Mouse (Mus musculus): ENCODE data around the gene Ica1l. TPM values are rescaled to one million over a fixed set of nuclear protein-coding genes. Genes with fewer than 3 reads are reported as not detected.

Ica1l gene
- polyA plus RNA-seq, 1 experiment = not detected

DNA sequence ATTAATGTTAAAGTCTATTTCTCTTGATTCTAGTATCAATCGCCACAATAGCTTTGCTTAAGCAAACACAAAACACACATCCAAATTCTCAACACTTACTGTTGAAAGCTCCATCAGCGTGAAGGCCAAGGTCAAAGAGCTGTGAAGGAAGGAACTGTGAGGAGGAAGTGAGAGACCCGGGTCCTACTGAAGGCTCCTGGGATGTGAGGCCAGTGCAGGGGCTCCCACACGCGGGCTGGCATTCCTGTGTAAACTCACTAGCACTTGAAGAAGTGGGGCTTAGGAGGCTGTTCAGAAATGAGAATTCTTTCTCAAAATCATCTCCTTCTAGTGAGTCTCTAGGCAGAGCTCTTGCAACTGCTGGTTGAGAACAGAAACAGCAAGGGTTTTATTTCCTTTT lies 45.6 kb downstream of the Ica1l start:
- WGBS = 26% methylated on average over 5 of the region's 5 CpGs
- Histone ChIP-seq H3K27ac (ENCODE audit: control insufficient read depth, insufficient read depth, low read depth, low read length, poor library complexity) (no peak overlapping the region), H3K4me1 (ENCODE audit: control insufficient read depth, insufficient read depth, low read length) (no peaks in the 10 kb centered on the region; the same call in 1 of the 2 replicates), H3K4me3 (replicated peaks; ENCODE audit: control insufficient read depth, low read depth, low read length) (no peak overlapping the region)
- TF ChIP-seq POLR2A (IDR thresholded peaks at IDR 0.05; ENCODE audit: borderline replicate concordance, control insufficient read depth, low read depth, low read length) = no peak

DNA sequence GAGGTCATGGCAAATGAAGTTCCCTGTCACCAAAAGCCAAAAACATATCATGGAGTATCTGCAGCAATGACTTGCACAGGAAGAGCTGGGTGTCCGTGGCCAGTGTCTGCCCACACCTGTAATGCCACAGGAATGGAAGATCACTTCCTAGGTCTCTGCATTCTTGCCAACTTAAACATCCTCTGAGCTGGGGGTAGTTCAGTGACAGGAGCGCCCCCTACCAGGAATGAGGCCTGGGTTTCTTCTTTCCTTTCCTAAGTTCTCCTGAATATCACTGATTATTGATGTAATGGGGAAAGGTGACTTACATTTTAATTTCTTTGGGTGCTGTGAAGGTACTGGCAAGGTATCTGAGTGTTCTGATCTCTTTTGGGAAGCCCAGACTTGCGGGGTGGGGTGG lies 47.3 kb downstream of the Ica1l start:
- H3K4me1 ChIP-seq (ENCODE audit: control insufficient read depth, insufficient read depth, low read length) = no peaks in the 10 kb centered on the region; the same call in 1 of the 2 replicates
- no peak overlapping the region for H3K4me3 ChIP-seq (replicated peaks; ENCODE audit: control insufficient read depth, low read depth, low read length)
- no peak for TF ChIP-seq POLR2A (IDR thresholded peaks at IDR 0.05; ENCODE audit: borderline replicate concordance, control insufficient read depth, low read depth, low read length)
- H3K27ac ChIP-seq (ENCODE audit: control insufficient read depth, insufficient read depth, low read depth, low read length, poor library complexity) = no peak overlapping the region
- WGBS = 57% methylated on average over 3 of the region's 3 CpGs

DNA sequence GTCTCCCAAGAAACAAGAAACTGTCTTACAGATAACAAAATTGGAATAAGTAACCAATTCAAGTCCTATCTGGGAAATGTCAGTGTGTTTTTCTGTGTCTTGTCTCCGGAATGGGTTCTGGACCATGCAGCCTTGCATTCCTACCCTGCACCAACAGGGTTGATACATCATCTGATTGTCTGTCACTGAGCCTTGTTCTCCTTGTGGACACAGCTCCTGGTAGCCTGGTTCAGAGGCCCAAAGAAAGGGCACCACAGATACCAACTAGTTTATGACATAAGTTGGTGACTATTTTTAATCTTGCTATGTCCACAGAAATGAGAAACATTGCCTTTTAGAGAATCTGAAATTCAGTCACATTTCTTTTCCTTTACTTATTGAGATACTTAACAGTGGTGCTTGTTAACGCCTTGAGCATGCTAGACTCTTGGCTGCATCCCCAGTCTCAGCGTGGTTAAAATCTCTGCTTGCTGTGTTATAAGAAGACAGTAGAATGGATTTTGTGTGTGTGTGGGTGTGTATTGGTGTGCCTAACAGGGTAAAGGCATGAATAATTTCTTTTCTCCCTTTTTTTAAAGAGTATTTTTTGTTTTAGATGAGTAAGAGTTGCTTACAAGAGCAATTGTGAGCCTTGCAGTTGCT lies 55.5 kb downstream of the Ica1l start:
- H3K27ac ChIP-seq (ENCODE audit: control insufficient read depth, insufficient read depth, low read depth, low read length, poor library complexity) = no peak overlapping the region
- WGBS = 79% methylated on average over 3 of the region's 3 CpGs
- no peaks in the 10 kb centered on the region for H3K4me1 ChIP-seq (ENCODE audit: control insufficient read depth, insufficient read depth, low read length)
- TF ChIP-seq POLR2A (IDR thresholded peaks at IDR 0.05; ENCODE audit: borderline replicate concordance, control insufficient read depth, low read depth, low read length) (no peak), CTCF (IDR thresholded peaks at IDR 0.05; ENCODE audit: control insufficient read depth, insufficient read depth, low read length) (no peak)
- H3K4me3 ChIP-seq (replicated peaks; ENCODE audit: control insufficient read depth, low read depth, low read length) = no peak overlapping the region

DNA sequence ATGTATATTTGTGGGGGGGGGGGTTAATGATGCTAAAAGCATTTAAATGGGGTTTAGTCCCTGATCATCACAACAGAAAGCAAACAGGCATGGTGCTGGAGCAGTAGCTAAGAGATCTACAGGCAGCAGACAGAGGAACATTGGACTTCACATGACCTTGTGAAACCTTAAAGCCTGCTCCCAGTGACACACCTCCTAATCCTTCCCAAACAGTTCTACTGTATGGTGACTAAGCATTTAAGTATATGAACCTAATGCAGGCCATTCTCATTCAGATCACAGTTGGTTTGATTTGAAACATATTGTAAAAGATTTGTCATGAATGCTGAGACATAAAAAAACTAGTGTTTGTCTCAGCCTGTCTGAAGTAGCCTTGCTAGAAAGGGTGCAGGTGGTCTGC lies 56.4 kb downstream of the Ica1l start:
- TF ChIP-seq CTCF (IDR thresholded peaks at IDR 0.05; ENCODE audit: control insufficient read depth, insufficient read depth, low read length) (no peak), POLR2A (IDR thresholded peaks at IDR 0.05; ENCODE audit: borderline replicate concordance, control insufficient read depth, low read depth, low read length) (no peak)
- no peak overlapping the region for H3K27ac ChIP-seq (ENCODE audit: control insufficient read depth, insufficient read depth, low read depth, low read length, poor library complexity)
- no peak overlapping the region for H3K4me3 ChIP-seq (replicated peaks; ENCODE audit: control insufficient read depth, low read depth, low read length)
- H3K4me1 ChIP-seq (ENCODE audit: control insufficient read depth, insufficient read depth, low read length) = no peaks in the 10 kb centered on the region

DNA sequence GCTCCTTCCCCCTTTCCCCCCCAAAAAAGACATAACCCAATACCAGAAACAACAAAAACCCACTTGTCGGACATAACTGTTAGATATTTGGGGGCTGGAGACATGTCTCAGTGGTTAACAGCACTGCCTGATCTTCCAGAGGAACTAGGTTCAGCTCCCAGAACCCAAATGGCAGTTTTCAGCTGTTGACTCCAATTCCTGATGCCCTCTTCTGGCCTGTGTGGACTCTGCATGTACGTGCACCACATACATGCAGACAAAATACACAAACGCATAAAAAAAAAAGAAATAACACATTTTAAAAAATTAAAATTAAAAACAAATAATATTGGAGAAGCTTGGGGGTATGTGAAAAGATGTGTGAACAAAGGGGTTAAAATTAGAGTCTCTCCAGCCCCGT lies 75.7 kb downstream of the Ica1l start:
- 84% methylated on average over 4 of the region's 4 CpGs for WGBS
- Histone ChIP-seq H3K27ac (ENCODE audit: control insufficient read depth, insufficient read depth, low read depth, low read length, poor library complexity) (no peak overlapping the region), H3K4me1 (ENCODE audit: control insufficient read depth, insufficient read depth, low read length) (no peaks in the 10 kb centered on the region), H3K4me3 (replicated peaks; ENCODE audit: control insufficient read depth, low read depth, low read length) (no peak overlapping the region)
- TF ChIP-seq CTCF (IDR thresholded peaks at IDR 0.05; ENCODE audit: control insufficient read depth, insufficient read depth, low read length) (peak; percentile 43), POLR2A (IDR thresholded peaks at IDR 0.05; ENCODE audit: borderline replicate concordance, control insufficient read depth, low read depth, low read length) (no peak)

DNA sequence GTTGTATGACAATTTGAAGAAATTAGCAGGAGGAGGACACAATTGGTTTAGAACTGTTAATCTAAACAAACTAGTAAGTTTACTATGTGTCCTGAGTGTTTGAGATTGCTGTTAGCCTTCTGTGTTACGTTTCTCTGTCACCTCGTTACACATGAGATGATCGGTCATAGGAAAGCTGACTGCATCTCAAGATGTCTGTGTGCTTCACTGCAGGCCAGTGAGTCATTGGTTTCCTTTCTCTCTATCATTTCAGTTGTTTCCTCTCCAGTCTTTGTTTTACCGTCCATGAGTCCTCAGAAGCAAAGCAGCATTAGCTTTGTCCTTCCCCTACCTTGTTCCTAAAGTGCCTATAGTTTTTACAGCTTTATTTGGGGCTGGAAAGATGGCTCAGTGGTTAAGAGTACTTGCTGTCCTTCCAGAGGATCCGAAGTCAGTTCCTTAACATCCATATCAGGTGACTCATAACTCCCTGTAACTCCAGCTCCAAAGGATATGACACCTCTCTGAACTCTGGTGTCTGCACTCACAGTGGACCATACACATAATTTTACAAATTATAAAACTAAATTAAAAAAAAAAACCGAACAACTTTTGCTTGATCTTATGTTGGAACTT lies 76.7 kb downstream of the Ica1l start:
- TF ChIP-seq CTCF (IDR thresholded peaks at IDR 0.05; ENCODE audit: control insufficient read depth, insufficient read depth, low read length) = no peak
- no peak for TF ChIP-seq POLR2A (IDR thresholded peaks at IDR 0.05; ENCODE audit: borderline replicate concordance, control insufficient read depth, low read depth, low read length)
- Histone ChIP-seq H3K4me3 (replicated peaks; ENCODE audit: control insufficient read depth, low read depth, low read length) (no peak overlapping the region), H3K27ac (ENCODE audit: control insufficient read depth, insufficient read depth, low read depth, low read length, poor library complexity) (no peak overlapping the region), H3K4me1 (ENCODE audit: control insufficient read depth, insufficient read depth, low read length) (no peaks in the 10 kb centered on the region)
- 78% methylated on average over 6 of the region's 6 CpGs for WGBS

DNA sequence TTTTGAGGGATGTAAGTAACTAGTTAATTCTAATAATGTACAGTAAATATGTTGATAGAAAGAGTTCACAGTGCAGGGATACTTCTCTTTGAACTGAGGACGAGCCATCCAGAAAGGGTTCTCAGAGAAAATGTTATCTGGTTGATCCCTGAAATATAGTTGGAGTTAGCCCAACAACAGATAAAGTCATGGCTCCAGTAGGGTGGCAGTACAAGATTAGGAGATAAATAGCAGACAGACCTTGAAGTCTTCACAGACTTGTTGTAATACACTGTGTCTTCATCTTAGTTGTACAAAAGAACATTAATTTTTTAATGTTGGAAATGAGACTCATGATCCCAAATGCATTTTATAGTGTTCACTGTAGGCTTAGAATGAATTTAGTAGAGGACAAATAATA lies 83.0 kb downstream of the Ica1l start:
- Histone ChIP-seq H3K4me3 (replicated peaks; ENCODE audit: control insufficient read depth, low read depth, low read length) (no peak overlapping the region), H3K27ac (ENCODE audit: control insufficient read depth, insufficient read depth, low read depth, low read length, poor library complexity) (no peak overlapping the region), H3K4me1 (ENCODE audit: control insufficient read depth, insufficient read depth, low read length) (no peaks in the 10 kb centered on the region)
- WGBS = 65% methylated on average over 1 of the region's 1 CpGs
- TF ChIP-seq CTCF (IDR thresholded peaks at IDR 0.05; ENCODE audit: control insufficient read depth, insufficient read depth, low read length) = no peak
- TF ChIP-seq POLR2A (IDR thresholded peaks at IDR 0.05; ENCODE audit: borderline replicate concordance, control insufficient read depth, low read depth, low read length) = no peak

DNA sequence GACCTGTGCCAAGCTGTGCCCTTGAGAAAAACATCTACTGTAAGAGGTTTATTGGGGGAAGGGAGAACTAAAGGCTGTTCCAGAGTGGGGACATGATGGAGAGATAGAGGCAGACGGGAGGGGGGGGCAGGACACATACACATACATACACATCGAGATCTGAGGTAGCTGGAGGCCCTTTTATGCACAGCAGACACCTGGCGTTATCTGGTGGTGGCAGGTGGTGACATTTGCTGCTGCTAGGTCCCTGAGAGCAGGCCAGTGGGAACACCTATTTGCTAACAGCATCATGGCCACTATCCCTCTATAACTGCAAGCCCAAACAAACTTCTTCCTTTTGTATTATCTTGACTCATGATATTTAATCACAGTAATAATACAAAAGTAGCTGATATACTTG lies 85.8 kb downstream of the Ica1l start:
- Histone ChIP-seq H3K4me1 (ENCODE audit: control insufficient read depth, insufficient read depth, low read length) (no peaks in the 10 kb centered on the region), H3K27ac (ENCODE audit: control insufficient read depth, insufficient read depth, low read depth, low read length, poor library complexity) (no peak overlapping the region), H3K4me3 (replicated peaks; ENCODE audit: control insufficient read depth, low read depth, low read length) (no peak overlapping the region)
- TF ChIP-seq POLR2A (IDR thresholded peaks at IDR 0.05; ENCODE audit: borderline replicate concordance, control insufficient read depth, low read depth, low read length) (no peak), CTCF (IDR thresholded peaks at IDR 0.05; ENCODE audit: control insufficient read depth, insufficient read depth, low read length) (no peak)
- WGBS = 71% methylated on average over 3 of the region's 3 CpGs

DNA sequence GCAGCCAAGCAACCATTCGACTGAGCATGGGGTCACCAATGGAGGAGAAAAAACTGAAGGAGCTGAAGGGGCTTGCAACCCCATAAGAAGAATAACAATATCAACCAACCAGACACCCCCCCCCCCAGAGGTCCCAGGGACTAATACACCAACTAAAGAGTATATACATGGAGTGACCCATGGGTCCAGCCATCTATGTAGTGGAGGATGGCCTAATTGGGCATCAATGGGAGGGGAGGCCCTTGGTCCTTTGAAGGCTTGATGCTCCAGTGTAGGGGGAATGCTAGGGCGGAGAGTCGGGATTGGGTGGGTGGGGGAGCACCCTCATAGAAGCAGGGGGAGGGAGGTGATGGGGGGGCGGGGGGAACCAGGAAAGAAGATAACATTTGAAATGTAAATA lies 95.5 kb downstream of the Ica1l start:
- TF ChIP-seq POLR2A (IDR thresholded peaks at IDR 0.05; ENCODE audit: borderline replicate concordance, control insufficient read depth, low read depth, low read length) = no peak
- TF ChIP-seq CTCF (IDR thresholded peaks at IDR 0.05; ENCODE audit: control insufficient read depth, insufficient read depth, low read length) = no peak
- no peak overlapping the region for H3K4me3 ChIP-seq (replicated peaks; ENCODE audit: control insufficient read depth, low read depth, low read length)
- no peaks in the 10 kb centered on the region; the same call in 1 of the 2 replicates for H3K4me1 ChIP-seq (ENCODE audit: control insufficient read depth, insufficient read depth, low read length)
- 83% methylated on average over 4 of the region's 4 CpGs for WGBS
- H3K27ac ChIP-seq (ENCODE audit: control insufficient read depth, insufficient read depth, low read depth, low read length, poor library complexity) = no peak overlapping the region

Measured in bone marrow, adult 2 months (tissue).